Mouse (Mus musculus) lung, postnatal 0 days (tissue): ENCODE measurements around the gene Mme. TPM values are rescaled to one million over a fixed set of nuclear protein-coding genes. Genes with fewer than 3 reads are reported as not detected.

Experiments used
- ATAC-seq: fragments of 200-750 bp; cut with Nextera tagmentation; 2 replicates; pipeline ENCODE4 v1.8.0; 2017; ENCODE audit warnings: moderate library complexity
- DNase-seq: peaks from one replicate; pipeline ENCODE4 v3.0.0-alpha.2; 2016; ENCODE audit warnings: low spot score
- H3K27ac ChIP-seq: fragments of 300-500 bp; sonication (generic); 2 replicates; pipeline ENCODE4 v1.5.1; 2014; ENCODE audit warnings: antibody characterized with exemption, mild to moderate bottlenecking, low read length, mixed read lengths
- H3K27me3 ChIP-seq: fragments of 300-500 bp; sonication (generic); replicated peaks from 2 replicates; pipeline ENCODE4 v1.6.1; 2014; ENCODE audit warnings: low read length, mixed read lengths; ENCODE audit not compliant: insufficient read depth
- H3K36me3 ChIP-seq: fragments of 300-500 bp; sonication (generic); 2 replicates; pipeline ENCODE4 v1.6.1; 2014; ENCODE audit warnings: low read length, mixed read lengths; ENCODE audit not compliant: insufficient read depth
- H3K4me1 ChIP-seq: fragments of 300-500 bp; sonication (generic); 2 replicates; pipeline ENCODE4 v1.6.1; 2014; ENCODE audit warnings: antibody characterized with exemption, low read depth, low read length, mixed read lengths; ENCODE audit not compliant: insufficient read depth
- H3K4me2 ChIP-seq: fragments of 300-500 bp; sonication (generic); replicated peaks from 2 replicates; pipeline ENCODE4 v1.6.1; 2014; ENCODE audit warnings: low read depth, mild to moderate bottlenecking, low read length, moderate library complexity, mixed read lengths
- H3K4me3 ChIP-seq: fragments of 300-500 bp; sonication (generic); 2 replicates; pipeline ENCODE4 v1.5.1; 2014; ENCODE audit warnings: low read depth, low read length
- H3K9ac ChIP-seq: fragments of 300-500 bp; sonication (generic); replicated peaks from 2 replicates; pipeline ENCODE4 v1.6.1; 2014; ENCODE audit warnings: low read depth, mild to moderate bottlenecking
- H3K9me3 ChIP-seq: fragments of 300-500 bp; sonication (generic); 2 replicates; pipeline ENCODE4 v1.6.1; 2016; ENCODE audit warnings: low read length, mixed read lengths
- CTCF ChIP-seq: IDR thresholded peaks from 2 replicates; pipeline ENCODE4 v1.5.1; 2016; ENCODE audit warnings: antibody characterized with exemption, mild to moderate bottlenecking
- EP300 ChIP-seq: IDR thresholded peaks from 2 replicates; pipeline ENCODE4 v1.6.1; 2016; ENCODE audit warnings: antibody characterized with exemption, mild to moderate bottlenecking, control low read depth
- WGBS: fragments of 180-500 bp; shearing (Covaris S2); extraction: QIAGEN DNeasy Blood & Tissue Kit; methylation state at CpG from one replicate; pipeline ENCODE4 v1.1.7; 2014; 5-methylcytosine and 5-hydroxymethylcytosine counted together
- polyA plus RNA-seq: library from polyadenylated mRNA; unstranded; fragments of >200 nt; fragmentation: Nextera tagmentation; extraction: Ambion mirVana; gene quantifications from 2 replicates; pipeline ENCODE4 v1.2.1, GENCODE M21; 2015

Mme gene
- 14.2 and 16.5 TPM in 2 replicates for polyA plus RNA-seq

GRCm38 (mm10) chr3:63241099-63241587 is at the start of gene Mme:
Mme (plus strand) TSS chr3:63241537.
- TF ChIP-seq CTCF (no peak), EP300 (no peak)
- no peaks in the 10 kb centered on the region for H3K9me3 ChIP-seq
- ATAC-seq: no peak
- no peak for DNase-seq
- H3K9ac ChIP-seq: no peak within 1 kb of the TSS
- no peak within 1 kb of the TSS for H3K4me3 ChIP-seq
- H3K27ac ChIP-seq: no peak within 1 kb of the TSS
- 82% methylated on average over 7 of the region's 7 CpGs for WGBS
- no peaks in the 10 kb centered on the region for H3K4me1 ChIP-seq
- H3K4me2 ChIP-seq: no peak within 1 kb of the TSS
- no peaks in the 10 kb centered on the region for H3K36me3 ChIP-seq
- no peaks in the 10 kb centered on the region for H3K27me3 ChIP-seq

DNA sequence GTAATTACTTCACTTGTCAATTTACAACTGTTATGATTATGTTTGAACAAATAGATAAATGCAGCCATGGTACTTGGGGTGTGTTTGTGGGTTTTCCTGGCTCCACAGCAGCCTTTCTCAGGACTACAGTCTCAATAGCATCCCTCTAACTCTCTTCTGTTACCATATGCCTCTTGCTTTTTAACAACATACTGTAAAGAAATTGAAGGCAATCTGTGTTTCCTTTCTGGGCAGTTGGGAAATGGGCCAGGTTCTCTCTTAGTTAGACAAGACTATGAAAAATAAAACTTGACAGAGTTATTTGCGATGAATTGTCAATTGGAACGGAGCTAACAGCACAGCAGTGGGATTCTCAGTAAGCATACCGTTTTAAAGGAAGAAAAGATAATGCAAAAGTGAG is 44.8 kb upstream of the Mme start:
- WGBS: 68% methylated on average over 3 of the region's 3 CpGs
- ATAC-seq (no peak), DNase-seq (no peak)
- H3K27me3 ChIP-seq: no peaks in the 10 kb centered on the region
- no peak overlapping the region for H3K27ac ChIP-seq
- TF ChIP-seq CTCF (no peak), EP300 (no peak)
- H3K4me1 ChIP-seq: no peaks in the 10 kb centered on the region
- no peaks in the 10 kb centered on the region for H3K9me3 ChIP-seq
- no peak overlapping the region for H3K9ac ChIP-seq
- no peak overlapping the region for H3K4me2 ChIP-seq
- no peak overlapping the region for H3K4me3 ChIP-seq
- no peaks in the 10 kb centered on the region for H3K36me3 ChIP-seq

DNA sequence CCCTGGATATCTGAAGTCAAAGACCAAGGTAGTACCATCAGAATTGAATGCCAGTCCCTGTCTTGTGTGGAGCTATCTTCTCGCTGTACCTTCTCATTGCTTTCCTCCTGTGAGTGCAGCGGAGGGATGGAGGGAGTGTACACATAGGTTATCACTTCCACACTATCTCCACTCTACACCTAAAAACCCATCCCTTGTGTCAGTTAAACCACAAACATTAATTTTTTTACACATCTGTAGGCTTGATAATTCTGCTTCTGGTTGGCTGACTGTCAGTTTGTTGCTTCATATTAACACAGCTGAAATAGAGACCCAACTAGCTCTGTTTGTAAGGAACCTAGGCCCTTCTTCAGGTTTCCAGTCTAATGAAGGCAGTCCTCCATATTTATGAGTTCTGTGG is 43.3 kb upstream of the Mme start:
- 89% methylated on average over 2 of the region's 2 CpGs for WGBS
- Histone ChIP-seq H3K36me3 (no peaks in the 10 kb centered on the region), H3K27ac (no peak overlapping the region), H3K27me3 (no peaks in the 10 kb centered on the region), H3K4me3 (no peak overlapping the region), H3K9me3 (no peaks in the 10 kb centered on the region), H3K9ac (no peak overlapping the region), H3K4me2 (no peak overlapping the region), H3K4me1 (no peaks in the 10 kb centered on the region)
- DNase-seq (no peak), ATAC-seq (no peak)
- no peak for TF ChIP-seq EP300
- TF ChIP-seq CTCF: no peak

DNA sequence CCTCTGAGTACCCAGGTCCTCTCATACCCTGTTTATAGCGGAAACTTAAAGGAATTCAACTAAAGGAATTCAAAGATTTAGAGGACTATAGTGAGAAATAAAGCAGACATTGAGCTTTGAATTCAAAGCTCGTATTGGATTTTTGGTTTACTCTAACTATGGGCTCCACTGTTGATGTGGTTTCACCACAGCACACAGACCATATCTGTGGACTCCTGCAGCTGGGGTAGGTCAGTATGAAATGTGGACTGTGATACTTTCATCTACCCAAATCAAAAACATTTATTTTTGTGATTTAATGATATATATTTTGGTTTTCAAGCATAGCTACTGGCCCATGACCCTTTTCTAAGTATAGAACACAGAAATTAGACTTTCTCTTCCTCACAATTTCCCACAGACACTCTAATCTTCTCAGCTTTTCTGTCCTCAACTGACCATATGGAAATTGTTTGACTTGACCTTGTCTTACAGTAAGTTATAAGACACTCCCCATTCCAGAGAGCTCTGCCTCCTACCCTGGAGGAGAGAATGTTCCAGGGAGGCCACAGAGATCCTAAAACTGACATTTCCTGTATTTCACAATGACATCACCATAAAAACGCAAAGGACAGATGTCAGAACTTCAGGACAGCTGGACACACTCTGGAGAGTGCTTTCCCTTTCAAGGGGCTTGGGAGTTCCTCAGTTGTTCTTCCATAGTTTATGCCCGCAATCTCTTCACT is 19.3 kb upstream of the Mme start:
- Histone ChIP-seq H3K4me3 (no peak overlapping the region), H3K4me2 (no peak overlapping the region), H3K36me3 (no peaks in the 10 kb centered on the region), H3K9me3 (no peaks in the 10 kb centered on the region), H3K27me3 (no peaks in the 10 kb centered on the region), H3K9ac (no peak overlapping the region), H3K4me1 (no peaks in the 10 kb centered on the region), H3K27ac (no peak overlapping the region)
- 68% methylated on average over 4 of the region's 4 CpGs for WGBS
- ATAC-seq (no peak; the same call in 1 of the 2 replicates), DNase-seq (no peak)
- TF ChIP-seq CTCF: no peak
- TF ChIP-seq EP300: no peak

GRCm38 (mm10) chr3:63223676-63224075 is 17.7 kb upstream of the Mme start:
- DNase-seq (no peak), ATAC-seq (no peak)
- Histone ChIP-seq H3K4me2 (no peak overlapping the region), H3K27ac (no peak overlapping the region), H3K36me3 (no peaks in the 10 kb centered on the region), H3K4me3 (no peak overlapping the region), H3K27me3 (no peaks in the 10 kb centered on the region), H3K9me3 (no peaks in the 10 kb centered on the region), H3K9ac (no peak overlapping the region), H3K4me1 (no peaks in the 10 kb centered on the region)
- TF ChIP-seq EP300: no peak
- 70% methylated on average over 1 of the region's 1 CpGs for WGBS

DNA sequence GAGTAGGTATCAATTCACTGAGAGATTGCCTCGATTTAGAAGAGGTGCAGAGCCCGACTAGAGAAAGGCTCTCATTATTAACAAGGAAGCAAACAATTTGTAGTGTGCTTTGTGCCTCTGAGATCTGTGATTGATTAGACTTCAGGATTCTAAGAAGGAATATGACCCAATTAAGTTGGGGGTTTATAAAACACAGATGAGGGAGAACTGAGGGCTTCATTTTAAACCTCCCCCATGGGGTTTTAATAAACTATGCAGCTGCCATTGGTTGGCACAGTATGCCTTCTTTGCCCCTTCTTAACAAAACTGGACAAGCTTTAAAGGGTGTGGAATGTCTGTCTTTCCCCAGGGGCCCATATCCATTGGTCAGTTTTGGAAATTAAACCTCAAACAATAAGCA is 5.4 kb upstream of the Mme start:
- H3K9ac ChIP-seq: no peak overlapping the region
- no peaks in the 10 kb centered on the region for H3K4me1 ChIP-seq
- H3K4me2 ChIP-seq: no peak overlapping the region
- WGBS: 58% methylated on average over 2 of the region's 2 CpGs
- DNase-seq (no peak), ATAC-seq (no peak)
- TF ChIP-seq EP300: no peak
- TF ChIP-seq CTCF: no peak
- H3K9me3 ChIP-seq: no peaks in the 10 kb centered on the region
- H3K27me3 ChIP-seq: no peaks in the 10 kb centered on the region
- H3K36me3 ChIP-seq: no peaks in the 10 kb centered on the region
- no peak overlapping the region for H3K4me3 ChIP-seq
- no peak overlapping the region for H3K27ac ChIP-seq

GRCm38 (mm10) chr3:63243721-63244120 is 2.4 kb downstream of the Mme start:
- Histone ChIP-seq H3K27ac (no peak overlapping the region), H3K36me3 (no peaks in the 10 kb centered on the region)

More at GRCm38 (mm10) chr3:63243721-63244120, 2.4 kb downstream of the Mme start:
- Histone ChIP-seq H3K9ac (no peak overlapping the region), H3K4me3 (no peak overlapping the region), H3K9me3 (no peaks in the 10 kb centered on the region), H3K27me3 (no peaks in the 10 kb centered on the region), H3K4me1 (no peaks in the 10 kb centered on the region), H3K4me2 (no peak overlapping the region)
- ATAC-seq: no peak
- TF ChIP-seq EP300: no peak
- no peak for DNase-seq
